Mouse (Mus musculus) thymus, adult 18-20 months (tissue): ENCODE results near the gene Pithd1.
A peak's percentile ranks its signal among the peaks of the same experiment; 100 is the strongest.

Experiments
- DNase-seq, 2 experiments: peaks; one replicate each; pipeline ENCODE4 v3.0.0; 2022; ENCODE audit warnings: mixed read lengths in 2 of 2

Gene Pithd1

DNA sequence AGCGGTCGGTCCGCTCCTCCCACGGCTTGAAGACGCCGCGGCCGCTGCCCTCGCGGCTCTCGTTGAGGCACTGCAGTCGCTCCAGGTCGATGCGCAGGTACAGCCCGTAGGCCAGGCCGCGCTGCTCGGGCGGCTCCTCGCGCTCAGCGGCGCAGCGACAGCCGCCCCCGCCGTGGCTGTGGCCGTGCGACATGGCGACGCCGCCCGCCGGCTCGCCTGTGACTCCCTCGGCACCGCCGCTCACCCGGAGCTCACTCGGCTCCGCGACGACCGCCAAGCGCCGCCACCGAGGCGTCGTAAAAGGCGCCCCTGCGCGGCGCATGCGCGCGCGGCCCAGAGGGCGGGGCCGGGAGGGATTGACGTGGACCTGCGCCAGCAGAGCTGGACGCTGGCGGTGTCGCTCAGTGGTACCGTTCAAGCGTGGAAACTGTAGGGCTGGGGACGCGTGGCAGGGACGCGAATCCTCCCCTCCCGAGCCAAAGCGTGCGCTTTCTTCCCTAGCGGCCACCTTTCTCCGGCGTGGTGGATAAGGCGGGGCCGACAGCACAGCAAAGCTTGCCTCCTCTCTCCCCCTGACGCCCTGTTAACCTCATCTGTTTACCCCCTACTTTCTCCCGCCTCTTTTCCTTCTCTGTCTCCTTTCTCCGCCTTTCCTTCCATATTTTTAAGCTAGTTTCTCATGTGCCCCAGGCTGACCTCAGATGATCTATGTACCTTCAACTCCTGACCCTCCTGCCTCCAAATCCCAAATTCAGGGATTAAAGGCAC, at the start of gene Pithd1:
TSS of gene Pithd1 (minus strand) at position 322 of the 768 bp plus-strand sequence.
- peak; percentile 88 for DNase-seq

GRCm38 (mm10) chr4:136035078-136035477, 48.0 kb upstream of the Pithd1 start:
- DNase-seq: no peak

DNA sequence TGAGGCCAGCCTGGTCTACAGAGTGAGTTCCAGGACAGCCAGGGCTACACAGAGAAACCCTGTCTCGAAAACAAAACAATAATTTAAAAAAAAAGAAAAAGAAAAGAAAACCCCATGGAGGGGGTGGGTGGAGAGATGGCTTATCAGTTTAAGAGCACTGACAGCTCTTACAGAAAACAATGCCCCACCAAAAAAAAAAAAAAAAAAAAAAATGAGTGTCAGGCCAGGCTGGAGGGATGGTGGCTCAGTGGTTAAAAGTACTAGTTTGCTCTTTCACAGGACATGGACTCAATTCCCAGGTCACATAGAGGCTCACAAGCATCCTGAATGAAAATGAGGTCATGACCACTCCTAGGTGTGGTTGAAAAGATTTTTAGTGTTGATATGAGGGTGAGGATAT, 46.2 kb upstream of the Pithd1 start:
- DNase-seq: no peak

DNA sequence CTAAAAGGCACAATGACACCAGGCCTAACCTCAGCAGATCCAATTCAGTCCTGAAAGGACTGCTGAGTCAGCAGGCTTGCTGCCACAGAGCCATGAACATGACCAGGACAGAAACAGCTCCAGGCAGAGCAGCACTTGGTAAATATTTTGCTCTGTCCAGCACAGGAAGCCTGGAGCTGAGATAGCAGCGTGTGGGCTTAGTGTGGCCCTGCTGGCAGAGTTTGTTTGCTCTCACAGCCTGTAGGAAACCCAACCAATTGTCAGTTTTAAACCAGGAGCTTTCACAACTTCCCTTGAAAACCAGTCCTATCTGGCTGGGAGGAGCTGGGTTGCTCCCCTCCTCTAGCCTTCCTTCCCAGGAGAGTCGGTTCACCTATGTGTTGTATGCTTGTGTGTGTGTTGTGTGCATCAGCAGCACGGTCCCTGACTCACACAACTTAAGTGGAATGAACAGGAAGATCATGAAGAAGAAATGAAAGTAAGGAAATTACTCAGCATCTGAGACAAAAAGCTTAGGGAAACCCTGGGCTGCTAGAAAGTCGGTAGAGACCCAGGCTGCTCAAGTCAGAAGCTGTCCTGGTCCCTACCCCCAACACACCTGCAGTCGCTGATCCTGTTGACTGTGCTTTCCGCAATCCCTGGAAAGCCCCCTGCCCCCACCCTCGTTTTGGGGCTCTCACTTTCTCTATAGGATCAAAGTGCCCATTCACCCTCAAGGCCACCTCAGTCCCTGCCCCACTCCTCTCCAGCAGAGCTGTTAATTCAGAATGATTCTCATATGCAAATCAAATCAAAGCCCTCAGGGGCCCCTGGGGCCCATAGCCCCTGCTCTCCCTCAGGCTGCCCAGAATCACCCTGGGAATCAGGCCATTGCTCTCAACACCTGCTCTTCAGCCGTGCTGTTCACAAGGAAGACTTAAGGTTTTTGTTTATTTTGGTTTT, 44.2 kb upstream of the Pithd1 start:
- no peak for DNase-seq

GRCm38 (mm10) chr4:136028689-136029088, 41.6 kb upstream of the Pithd1 start:
- no peak for DNase-seq

DNA sequence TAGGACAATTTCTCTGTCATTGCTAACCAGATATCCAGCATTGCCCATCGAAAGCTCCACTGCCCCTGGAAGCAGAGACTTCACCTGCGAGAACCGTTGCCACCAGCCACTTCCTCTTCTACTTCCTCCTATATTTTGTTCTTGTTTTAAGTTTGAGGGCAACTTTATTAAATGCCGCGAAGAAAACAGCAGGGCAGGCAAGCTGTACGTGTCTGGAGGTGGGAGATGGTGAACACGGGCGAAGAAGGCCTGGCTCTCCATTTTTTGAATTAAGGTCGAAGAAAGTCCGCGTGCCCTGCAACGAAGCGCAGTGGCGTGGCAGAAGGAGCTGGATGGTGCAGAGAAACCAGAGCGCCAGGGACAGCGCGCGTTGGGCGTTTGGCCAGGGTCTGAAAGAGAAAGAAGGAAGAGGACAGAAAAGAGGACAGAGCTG, 41.1 kb upstream of the Pithd1 start:
- peak in 1 of 2 experiments; percentile 27 for DNase-seq

DNA sequence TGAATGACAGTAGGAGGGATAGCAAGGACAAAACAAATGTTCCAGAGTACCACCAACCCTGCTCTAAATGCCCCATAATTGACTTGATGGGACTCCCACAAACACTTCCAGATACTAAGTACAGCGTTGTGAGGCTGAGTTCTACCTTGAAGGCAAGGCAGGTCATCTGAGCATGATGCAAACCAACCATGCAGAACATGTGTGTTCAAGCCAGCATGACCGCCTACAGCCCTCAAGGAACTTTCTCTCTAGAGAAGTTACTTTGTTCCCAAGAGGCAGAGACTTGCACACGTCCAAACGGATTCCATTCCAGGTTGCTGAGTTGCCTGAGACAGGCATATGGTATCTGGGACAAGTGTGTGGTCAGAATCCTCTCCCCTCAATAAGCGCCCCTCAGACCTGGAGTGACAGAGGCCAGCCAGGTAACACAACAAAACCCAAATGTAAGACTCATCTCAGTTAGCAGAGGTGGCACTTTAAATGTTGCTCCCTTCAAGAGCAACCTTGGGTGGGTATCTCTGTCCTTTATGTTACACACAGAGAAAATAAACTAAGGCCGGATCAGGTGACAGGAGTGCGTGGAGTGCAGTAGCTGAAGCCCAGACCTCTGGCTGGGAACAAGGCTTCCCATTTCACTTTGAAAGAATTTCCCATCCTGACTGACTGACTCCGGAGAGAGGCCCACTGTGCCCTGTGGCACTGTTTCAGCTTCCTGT, 40.5 kb upstream of the Pithd1 start:
- DNase-seq: no peak

DNA sequence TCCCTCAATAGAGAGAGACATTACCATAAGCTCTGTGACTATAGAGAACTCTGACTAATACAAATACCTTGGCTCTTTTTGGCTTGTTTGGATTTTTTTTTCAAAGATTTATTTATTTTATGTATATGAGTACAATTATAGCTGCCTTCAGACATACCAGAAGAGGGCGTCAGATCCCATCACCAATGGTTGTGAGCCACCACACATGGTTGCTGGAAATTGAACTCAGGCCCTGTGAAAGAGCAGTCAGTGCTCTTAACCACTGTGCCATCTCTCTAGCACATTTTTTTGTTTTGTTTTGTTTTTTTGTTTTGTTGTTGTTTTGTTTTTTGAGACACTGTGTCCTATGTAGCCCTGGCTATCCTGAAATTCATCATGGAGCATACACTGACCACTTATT, 38.3 kb upstream of the Pithd1 start:
- DNase-seq: no peak

DNA sequence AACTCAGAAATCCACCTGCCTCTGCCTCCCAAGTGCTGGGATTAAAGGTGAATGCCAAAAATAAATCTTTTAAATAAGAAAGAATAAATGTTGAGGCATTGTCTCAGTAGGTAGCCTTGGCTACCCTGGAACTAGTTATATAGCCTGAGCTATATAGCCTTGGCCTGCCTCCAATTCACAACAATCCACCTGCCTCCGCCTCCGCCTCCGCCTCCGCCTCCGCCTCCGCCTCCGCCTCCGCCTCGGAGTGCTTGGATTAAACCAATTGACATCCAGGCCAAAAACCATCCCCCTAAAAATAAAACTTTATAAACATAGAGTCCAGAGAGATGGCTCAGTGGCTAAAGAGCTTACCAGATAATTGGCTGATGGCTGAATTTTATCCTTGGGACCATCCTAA, 35.9 kb upstream of the Pithd1 start:
- no peak for DNase-seq

DNA sequence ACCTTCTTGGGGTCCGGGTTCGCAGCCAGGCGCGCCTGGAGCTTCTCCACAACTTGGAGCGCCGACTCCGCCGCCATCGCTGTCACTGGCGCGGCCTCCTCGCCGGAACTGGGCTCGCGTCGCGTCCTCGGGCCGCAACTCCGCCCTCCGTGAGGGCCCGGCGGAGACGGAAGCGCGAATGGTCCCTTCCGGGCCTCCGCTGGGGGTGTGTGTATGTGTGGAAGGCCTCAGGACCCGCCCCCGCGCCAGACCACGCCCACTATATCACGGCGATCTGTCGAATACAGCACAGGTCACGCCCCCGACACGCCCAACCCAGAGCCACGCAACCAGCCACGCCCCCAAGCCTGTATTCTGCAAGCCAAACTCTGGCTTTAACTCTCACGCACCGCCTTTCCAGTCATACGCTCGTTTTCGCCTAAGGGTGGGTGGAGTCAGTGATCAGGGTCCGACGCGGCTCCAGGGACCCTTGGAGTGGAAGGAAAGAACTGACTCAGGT, 34.5 kb upstream of the Pithd1 start, which contains the start of gene Eloa:
TSS of gene Eloa (minus strand) at position 215 of the 499 bp plus-strand sequence.
- DNase-seq: peak; percentile 100

DNA sequence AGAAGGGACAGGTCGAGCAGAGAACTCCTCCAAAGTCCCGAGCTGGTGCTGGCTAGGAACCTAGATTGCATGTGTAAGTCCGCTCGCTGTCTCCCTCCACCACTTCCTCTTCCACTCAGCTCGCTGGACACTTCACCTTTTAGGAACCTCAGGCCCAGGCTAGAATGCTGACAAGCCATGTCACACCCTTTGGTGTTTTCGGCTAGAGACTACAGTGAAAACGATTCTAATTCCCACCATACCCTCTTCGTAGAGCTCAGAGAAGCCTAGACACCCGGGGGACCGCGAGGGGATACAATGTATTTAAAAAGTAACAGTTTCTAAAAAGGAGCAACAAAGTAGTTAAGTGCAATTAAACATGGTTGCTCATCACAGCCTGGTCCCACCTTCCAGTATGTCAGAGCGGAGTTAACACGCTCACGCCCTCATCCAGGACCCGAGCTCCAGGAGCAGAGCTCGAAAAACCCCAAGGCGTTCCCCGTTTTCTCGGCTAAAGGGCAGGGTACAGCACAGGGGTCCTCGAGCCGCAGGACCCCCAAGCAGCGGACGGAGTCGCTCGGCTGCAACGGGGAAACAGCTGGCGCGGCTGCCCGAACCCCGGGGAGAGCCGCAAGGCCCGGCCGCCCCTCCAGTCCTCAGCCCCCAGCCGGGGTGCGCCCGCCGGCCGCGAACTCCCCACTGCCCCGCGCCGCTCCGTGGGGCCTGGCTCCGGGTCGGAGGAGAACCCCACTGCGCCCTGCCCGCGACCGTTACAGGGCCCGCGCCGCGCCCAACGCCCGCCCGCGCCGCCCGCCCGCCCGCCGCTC, 33.9 kb upstream of the Pithd1 start:
- DNase-seq: peak in 1 of 2 experiments; percentile 41

GRCm38 (mm10) chr4:136016059-136016602, 29.1 kb upstream of the Pithd1 start:
- DNase-seq: no peak

DNA sequence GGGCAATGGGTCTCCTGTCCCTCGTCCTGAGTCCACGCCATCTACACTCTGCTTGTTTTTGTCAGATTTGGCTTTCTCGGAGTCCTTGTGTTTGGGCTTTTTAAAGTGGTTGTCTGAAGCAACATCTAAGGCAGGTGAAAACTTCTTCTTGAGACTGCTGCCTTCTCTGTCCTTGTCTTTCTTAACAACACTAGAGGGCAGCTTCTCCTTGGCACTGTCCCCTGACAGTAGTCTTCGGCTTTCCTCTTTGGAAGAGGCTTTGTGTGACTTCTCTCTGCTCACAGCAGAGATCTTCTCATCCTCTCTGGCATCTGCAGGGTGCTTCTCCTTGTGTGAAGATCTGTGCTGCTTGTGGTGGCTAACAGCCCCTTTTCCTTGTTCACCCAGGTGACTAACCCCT, 23.5 kb upstream of the Pithd1 start:
- no peak for DNase-seq

- DNase-seq: no peak
Observed at GRCm38 (mm10) chr4:136008782-136009447, 21.9 kb upstream of the Pithd1 start.

DNA sequence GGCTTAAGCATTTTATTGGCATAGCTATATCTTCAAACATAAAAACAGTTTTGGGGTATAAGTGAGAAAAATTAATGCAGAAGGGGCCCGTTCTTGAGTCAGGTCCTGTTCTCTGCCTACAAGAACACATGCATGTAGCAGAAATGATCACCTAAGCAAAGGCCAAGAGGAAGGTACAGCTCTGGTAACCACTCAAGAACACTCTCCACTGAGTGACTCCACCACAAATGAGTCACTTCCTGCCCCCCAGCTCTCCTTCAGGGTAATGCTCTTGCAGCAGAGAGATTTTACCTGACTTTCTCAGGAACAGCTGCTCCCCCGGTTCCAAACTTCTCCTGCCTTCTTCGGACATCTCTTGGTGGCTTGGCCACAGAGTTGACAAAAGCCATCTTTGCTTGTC, 19.8 kb upstream of the Pithd1 start:
- no peak for DNase-seq

GRCm38 (mm10) chr4:136004921-136005320, 17.9 kb upstream of the Pithd1 start:
- no peak for DNase-seq

DNA sequence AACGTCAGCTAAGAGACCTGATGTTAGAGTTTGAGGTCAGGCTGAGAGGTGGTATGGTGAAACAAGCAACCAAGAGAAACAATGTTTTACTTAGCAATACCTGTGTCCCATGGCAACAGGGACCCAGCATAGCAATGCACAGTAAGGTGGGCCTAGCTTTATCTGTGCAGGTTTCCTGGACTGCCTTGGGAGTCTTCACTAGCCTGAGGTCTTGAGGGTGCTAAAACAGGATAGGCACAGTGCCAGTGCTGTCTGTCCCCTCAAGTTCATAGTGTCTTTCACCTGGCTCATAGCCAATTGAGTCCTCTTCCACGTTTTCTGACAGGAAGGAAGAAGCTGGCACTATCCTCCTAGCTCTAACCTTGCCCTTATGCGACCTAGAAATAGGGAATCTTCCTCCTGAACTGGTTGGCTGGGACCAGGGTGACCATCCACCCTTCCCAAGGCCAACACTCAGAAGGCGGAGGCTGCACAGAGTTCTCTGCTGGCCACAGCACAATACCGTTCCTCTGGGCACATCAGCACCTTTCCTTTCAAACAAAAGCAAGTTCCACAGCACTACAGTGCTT, 17.1 kb upstream of the Pithd1 start:
- DNase-seq: no peak

DNA sequence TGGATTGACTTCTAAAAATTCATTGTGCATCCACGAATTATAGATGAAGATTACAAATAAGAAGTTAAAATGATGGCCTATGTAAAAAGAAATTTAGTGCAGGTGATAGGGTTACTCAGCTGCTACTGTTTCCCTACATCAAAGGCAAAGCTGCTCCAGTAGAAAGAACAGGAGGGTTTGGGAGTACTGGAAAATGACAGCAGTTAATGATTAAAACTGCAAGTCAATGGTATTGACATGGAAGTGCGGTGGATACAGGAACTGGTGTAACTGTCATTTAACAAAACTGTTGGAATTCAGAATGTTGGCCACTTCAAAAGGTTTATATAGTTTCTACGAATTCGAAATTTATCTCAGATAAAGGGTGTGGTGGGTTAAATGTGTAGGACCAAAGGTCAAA, 8.1 kb upstream of the Pithd1 start:
- DNase-seq: no peak

- DNase-seq: no peak
Observed at GRCm38 (mm10) chr4:135993941-135994340, 6.9 kb upstream of the Pithd1 start.

DNA sequence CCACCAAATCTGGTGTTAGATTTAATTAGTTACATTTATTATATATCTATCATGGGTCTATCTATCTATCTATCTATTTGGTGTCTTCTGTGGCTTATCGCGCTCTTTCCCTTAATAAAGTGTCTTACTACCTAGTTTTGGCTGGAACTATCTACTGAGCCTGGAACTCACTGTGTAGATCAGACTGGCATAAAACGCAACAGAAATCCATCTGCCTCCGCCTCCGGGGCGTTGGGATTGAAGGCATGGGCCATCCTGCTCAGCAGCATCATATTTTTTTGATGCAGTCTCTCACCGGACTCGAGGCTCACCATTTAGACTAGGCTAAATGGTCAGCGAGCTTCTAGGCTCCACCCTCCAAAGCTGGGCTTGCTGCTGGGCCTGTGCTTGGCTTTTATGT, 650 bp upstream of the Pithd1 start:
- no peak for DNase-seq
